Mouse (Mus musculus) ES-Bruce4 (cell line): ENCODE data around the gene Taf9. TPM values are rescaled to one million over a fixed set of nuclear protein-coding genes. Genes with fewer than 3 reads are reported as not detected.

Source experiments
- H3K27ac ChIP-seq: 2 replicates; pipeline ENCODE4 v1.5.1; 2012; ENCODE audit warnings: low read length, inconsistent platforms; ENCODE audit not compliant: insufficient read depth
- H3K27me3 ChIP-seq: 2 replicates; pipeline ENCODE4 v1.6.1; 2012; ENCODE audit warnings: mild to moderate bottlenecking, low read length, inconsistent platforms; ENCODE audit not compliant: control insufficient read depth, poor library complexity, insufficient read depth, severe bottlenecking
- H3K36me3 ChIP-seq: 2 replicates; pipeline ENCODE4 v1.6.1; 2012; ENCODE audit warnings: inconsistent platforms, mild to moderate bottlenecking, low read length, moderate library complexity; ENCODE audit not compliant: control insufficient read depth, poor library complexity, insufficient read depth, severe bottlenecking
- H3K4me1 ChIP-seq: one replicate; pipeline ENCODE4 v1.8.1; 2011; ENCODE audit warnings: low read length; ENCODE audit not compliant: control insufficient read depth, insufficient read depth
- H3K4me3 ChIP-seq: 2 replicates; pipeline ENCODE4 v1.5.1; 2011; ENCODE audit warnings: low read depth, mild to moderate bottlenecking, low read length
- H3K9ac ChIP-seq: 2 replicates; pipeline ENCODE4 v1.6.1; 2012; ENCODE audit warnings: low read depth, mild to moderate bottlenecking, inconsistent platforms; ENCODE audit not compliant: poor library complexity, severe bottlenecking
- H3K9me3 ChIP-seq: replicated peaks from 2 replicates; pipeline ENCODE4 v1.6.1; 2012; ENCODE audit warnings: mild to moderate bottlenecking, low read length, inconsistent platforms; ENCODE audit not compliant: control insufficient read depth, poor library complexity, insufficient read depth, severe bottlenecking
- CTCF ChIP-seq: IDR thresholded peaks from one replicate; pipeline ENCODE4 v1.8.1; 2011; ENCODE audit warnings: low read depth, low read length
- EP300 ChIP-seq: IDR thresholded peaks from 2 replicates; pipeline ENCODE4 v1.6.1; 2011; ENCODE audit warnings: low read depth, low read length; ENCODE audit not compliant: insufficient read depth
- POLR2A ChIP-seq: IDR thresholded peaks from one replicate; pipeline ENCODE4 v1.8.1; 2011; ENCODE audit warnings: low read length; ENCODE audit not compliant: insufficient read depth
- polyA plus RNA-seq: library from polyadenylated mRNA; stranded (reverse); fragments of >200 nt; gene quantifications from 2 replicates; pipeline ENCODE4 v1.2.4, GENCODE M21; 2011; ENCODE audit warnings: low read depth; ENCODE audit not compliant: missing spikeins, insufficient read depth, insufficient read length

Gene Taf9
- 13.2 and 17.4 TPM in 2 replicates for polyA plus RNA-seq

DNA sequence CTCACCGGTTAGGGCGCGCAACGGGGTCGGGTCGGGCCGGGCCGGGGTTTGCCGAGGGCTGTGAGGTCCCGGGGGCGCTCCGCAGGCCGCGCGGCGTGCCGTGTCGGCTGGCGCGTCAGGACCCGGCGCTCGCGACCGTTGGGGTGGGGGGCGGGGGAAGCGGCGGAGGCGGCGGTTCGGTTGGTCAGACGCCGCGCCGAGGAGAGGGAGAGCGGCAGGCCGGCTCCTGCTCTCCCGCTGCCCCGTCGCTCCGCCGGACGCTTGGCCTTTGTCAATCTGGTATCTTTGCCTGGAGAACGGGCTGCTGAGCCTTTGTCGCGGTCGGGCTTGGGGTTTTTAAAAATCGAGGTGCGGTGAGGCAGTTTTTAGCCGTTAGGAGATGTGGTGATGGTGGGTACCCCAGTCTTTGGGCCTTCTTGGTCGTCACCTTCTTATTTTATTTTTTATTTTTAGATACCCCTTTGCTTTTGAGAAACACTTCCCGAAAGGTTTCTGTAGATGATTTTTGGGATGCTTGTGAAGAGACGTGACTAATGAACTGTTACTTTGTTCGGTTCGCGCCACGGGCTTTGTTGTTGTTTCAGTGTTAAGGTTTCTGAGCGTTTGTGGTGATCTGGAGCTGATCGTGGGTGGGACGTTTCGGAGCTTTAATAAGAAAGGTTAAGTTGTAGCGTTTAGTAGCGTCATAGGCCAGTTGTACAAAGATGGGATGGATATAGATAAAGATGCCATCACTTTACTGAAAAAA is at the start of gene Taf9:
Taf9 (plus strand) TSS at position 141 of the 748 bp plus-strand sequence.
- Histone ChIP-seq H3K4me1 (no peaks in the 10 kb centered on the region), H3K27ac (peak within 1 kb of the TSS; percentile 52; the same call in 1 of the 2 replicates), H3K9me3 (no peaks in the 10 kb centered on the region), H3K36me3 (peaks cover 10% of the 10 kb centered on the region), H3K9ac (peak within 1 kb of the TSS; percentile 80), H3K4me3 (peak within 1 kb of the TSS; percentile 92), H3K27me3 (no peaks in the 10 kb centered on the region)
- TF ChIP-seq EP300 (no peak), CTCF (no peak)

DNA sequence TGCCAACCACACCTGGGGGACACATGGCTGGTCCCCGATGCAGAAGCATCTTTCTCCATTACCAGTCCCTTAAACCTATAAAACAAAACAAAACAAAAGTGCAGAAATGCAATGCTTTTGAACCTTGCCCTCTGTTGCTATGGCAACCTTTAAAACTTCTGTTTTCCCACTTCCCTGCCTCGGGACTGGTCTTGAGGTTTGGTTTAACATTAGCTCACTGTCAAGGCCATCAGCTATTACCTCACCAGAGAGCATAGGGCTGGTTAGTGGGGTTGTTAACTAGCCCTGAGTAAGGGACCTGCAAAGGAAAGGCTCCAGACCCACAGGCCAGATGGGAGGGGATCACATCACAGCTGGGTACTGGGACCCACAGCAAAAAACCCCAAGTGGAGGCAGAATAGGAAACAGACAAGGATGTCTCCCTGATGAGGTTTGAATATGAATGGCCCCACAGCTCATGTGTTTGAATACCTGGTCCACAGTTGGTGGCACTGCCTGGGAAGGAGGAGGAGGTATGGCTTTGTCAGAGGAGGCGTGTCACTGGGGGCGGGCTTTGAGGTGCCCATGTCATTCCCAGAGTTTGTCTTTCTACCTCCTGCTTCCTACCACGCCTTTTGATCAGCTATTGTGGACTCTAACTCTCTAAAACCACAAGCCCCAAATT is 49.0 kb upstream of the Taf9 start:
- Histone ChIP-seq H3K27me3 (no peaks in the 10 kb centered on the region), H3K9me3 (no peaks in the 10 kb centered on the region)
- no peak for TF ChIP-seq CTCF
- TF ChIP-seq EP300, result no peak
- TF ChIP-seq POLR2A, result no peak

DNA sequence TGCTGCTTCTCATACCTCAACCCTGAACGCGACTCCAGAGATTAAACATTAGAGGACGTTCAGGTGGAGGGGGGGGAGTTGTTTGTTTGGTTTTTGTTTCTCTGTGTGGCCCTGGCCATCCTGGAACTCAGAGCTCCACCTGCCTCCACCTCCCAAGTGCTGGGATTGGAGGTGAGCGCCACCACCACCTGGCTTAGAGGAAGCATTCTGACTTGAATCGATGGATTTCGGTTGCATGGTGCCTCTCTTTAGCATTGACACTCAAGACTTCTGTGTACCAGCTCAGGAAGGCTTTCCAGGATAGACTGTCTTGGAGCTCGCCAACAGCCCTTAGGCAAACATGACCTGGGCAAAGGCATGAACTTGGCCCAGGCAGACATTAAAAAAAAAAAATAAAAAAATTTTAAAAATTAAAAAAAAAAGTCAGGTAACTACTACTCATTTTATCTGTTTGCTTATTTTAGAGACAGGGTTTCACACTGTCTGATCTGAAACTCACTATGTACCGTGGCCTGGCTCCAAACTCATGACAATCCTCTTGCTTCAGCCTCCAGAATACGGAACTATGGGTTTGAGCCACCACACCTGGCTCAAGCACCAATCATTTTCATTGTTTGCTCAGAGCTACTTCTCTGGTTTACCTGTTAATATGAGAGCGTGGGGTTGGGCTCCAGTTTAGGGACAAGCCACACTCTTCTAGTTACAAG is 48.2 kb upstream of the Taf9 start:
- Histone ChIP-seq H3K9me3 (no peaks in the 10 kb centered on the region), H3K36me3 (no peaks in the 10 kb centered on the region), H3K27me3 (no peaks in the 10 kb centered on the region), H3K4me1 (peaks cover 2% of the 10 kb centered on the region), H3K27ac (no peak overlapping the region), H3K4me3 (no peak overlapping the region), H3K9ac (no peak overlapping the region)
- no peak for TF ChIP-seq EP300
- TF ChIP-seq POLR2A, result no peak
- TF ChIP-seq CTCF, result no peak

More for the DNA sequence above, 49.0 kb upstream of the Taf9 start:
- no peak overlapping the region for H3K27ac ChIP-seq
- no peak overlapping the region for H3K4me3 ChIP-seq
- H3K36me3 ChIP-seq, result no peaks in the 10 kb centered on the region
- no peak overlapping the region for H3K9ac ChIP-seq
- peaks cover 2% of the 10 kb centered on the region for H3K4me1 ChIP-seq

DNA sequence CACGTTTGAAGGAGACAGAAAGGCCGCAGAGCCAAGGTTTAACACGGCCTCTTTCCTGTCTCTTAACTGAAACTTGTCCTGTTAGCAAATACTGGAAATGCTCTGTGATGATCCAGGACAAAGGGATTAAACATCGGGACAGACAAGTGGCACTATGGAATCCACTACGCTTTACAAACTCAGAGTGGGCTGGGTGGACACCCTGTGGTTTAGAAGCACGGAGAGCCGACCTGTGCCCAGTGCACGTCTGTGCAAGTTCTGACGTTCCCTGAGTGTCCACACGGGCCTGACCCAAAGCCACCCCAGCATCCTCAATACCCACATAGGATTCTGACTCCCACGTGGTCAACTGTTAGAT is 47.7 kb upstream of the Taf9 start:
- Histone ChIP-seq H3K36me3 (no peaks in the 10 kb centered on the region), H3K9ac (no peak overlapping the region), H3K9me3 (no peaks in the 10 kb centered on the region), H3K27me3 (no peaks in the 10 kb centered on the region), H3K27ac (no peak overlapping the region), H3K4me1 (peaks cover 2% of the 10 kb centered on the region), H3K4me3 (no peak overlapping the region)
- TF ChIP-seq EP300, result no peak
- no peak for TF ChIP-seq CTCF
- no peak for TF ChIP-seq POLR2A

DNA sequence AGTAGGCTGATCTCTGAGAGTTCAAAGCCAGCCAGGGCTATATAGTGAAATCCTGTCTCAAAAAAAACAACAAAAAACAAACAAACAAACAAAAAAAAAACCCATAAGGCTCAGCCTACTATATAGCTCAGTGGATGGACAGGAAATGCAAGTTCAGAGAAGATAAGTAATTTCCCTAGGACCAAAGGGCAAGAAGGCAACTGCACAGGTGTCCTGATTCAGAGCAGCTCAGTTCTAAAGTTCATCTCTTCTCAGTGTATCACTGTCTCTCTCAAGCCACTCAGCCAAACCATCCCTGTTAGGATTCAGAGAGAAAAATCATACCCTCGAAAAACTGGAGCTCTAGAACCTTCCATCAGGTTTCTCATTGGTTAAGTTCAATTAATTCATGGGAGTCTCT is 45.5 kb upstream of the Taf9 start:
- no peak overlapping the region for H3K27ac ChIP-seq
- no peaks in the 10 kb centered on the region for H3K9me3 ChIP-seq
- H3K9ac ChIP-seq, result no peak overlapping the region
- H3K36me3 ChIP-seq, result no peaks in the 10 kb centered on the region
- H3K27me3 ChIP-seq, result no peaks in the 10 kb centered on the region
- peaks cover 2% of the 10 kb centered on the region for H3K4me1 ChIP-seq
- H3K4me3 ChIP-seq, result no peak overlapping the region
- TF ChIP-seq CTCF (no peak), EP300 (no peak), POLR2A (no peak)

DNA sequence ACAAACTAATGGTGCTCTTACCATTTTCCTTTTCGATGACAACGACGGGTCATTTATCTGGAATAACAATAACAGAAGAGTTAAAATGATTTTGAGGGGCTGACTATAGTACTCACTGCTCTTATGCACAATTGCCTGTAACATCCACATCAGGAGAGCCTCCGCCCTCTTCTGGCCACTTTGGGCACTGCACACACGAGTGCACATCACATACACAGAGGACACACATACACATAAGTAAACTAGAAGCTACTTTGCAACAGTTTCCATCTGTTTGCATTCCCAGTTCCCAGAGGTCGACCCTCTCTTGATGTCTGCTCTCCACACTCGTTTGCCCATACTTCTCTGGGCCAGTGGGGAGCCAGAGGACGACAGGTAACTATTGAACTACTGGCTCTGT is 43.6 kb upstream of the Taf9 start:
- TF ChIP-seq EP300 (no peak), CTCF (peak; percentile 44), POLR2A (no peak)
- Histone ChIP-seq H3K4me1 (no peaks in the 10 kb centered on the region), H3K9ac (no peak overlapping the region), H3K36me3 (no peaks in the 10 kb centered on the region), H3K27ac (no peak overlapping the region), H3K27me3 (no peaks in the 10 kb centered on the region), H3K9me3 (no peaks in the 10 kb centered on the region), H3K4me3 (no peak overlapping the region)
